Mouse (Mus musculus) central nervous system, embryonic 18 days (tissue): ENCODE measurements around the gene Bcl7c. TPM values are rescaled to one million over a fixed set of nuclear protein-coding genes. Genes with fewer than 3 reads are reported as not detected.

ENCODE experiments used
- polyA plus RNA-seq: library from polyadenylated mRNA; depleted of rRNA; stranded (reverse); fragments of >200 nt; gene quantifications from 2 replicates; pipeline ENCODE4 v1.2.3, GENCODE M21; 2012; rRNA removed

The Bcl7c gene
- polyA plus RNA-seq: 55.6 and 57.5 TPM in 2 replicates

GRCm38 (mm10) chr7:127708207-127709078 is at the start of gene Bcl7c:
Gene Bcl7c (minus strand): TSS chr7:127708933.

GRCm38 (mm10) chr7:127744366-127745045 is 35.8 kb upstream of the Bcl7c start, which contains the start of gene Fbxl19:
Gene Fbxl19 (plus strand): TSS chr7:127744543.

GRCm38 (mm10) chr7:127732066-127732465 is 23.3 kb upstream of the Bcl7c start, which contains the start of gene Ctf2:
Gene Ctf2 (minus strand): TSS chr7:127732166.

GRCm38 (mm10) chr7:127712461-127713385 is 4.0 kb upstream of the Bcl7c start, which contains the start of gene Ctf1:
Gene Ctf1 (plus strand): TSS chr7:127712736.

GRCm38 (mm10) chr7:127614891-127615843 is 93.6 kb downstream of the Bcl7c start, which contains the start of gene Zfp629:
Gene Zfp629 (minus strand): TSS chr7:127615797.

Other genes with a start within 250 kb of the Bcl7c start
- gene Prr14, start 249.3 kb downstream of the Bcl7c start, polyA plus RNA-seq: 54.7 and 57.7 TPM in 2 replicates
- 18.1 and 24.0 TPM in 2 replicates for gene Fbrs, start 229.7 kb downstream of the Bcl7c start, polyA plus RNA-seq
- gene Srcap, start 196.9 kb downstream of the Bcl7c start, polyA plus RNA-seq: 15.5 and 19.3 TPM in 2 replicates
- gene Gm42715, start 189.3 kb downstream of the Bcl7c start, polyA plus RNA-seq: 13.4 and 14.3 TPM in 2 replicates
- gene Tmem265, start 147.5 kb downstream of the Bcl7c start, polyA plus RNA-seq: 1.3 and 2.7 TPM in 2 replicates
- gene Phkg2, start 135.6 kb downstream of the Bcl7c start, polyA plus RNA-seq: 111 and 112 TPM in 2 replicates
- gene Ccdc189, start 120.3 kb downstream of the Bcl7c start, polyA plus RNA-seq: 13.5 TPM in 2 replicates
- gene Rnf40, start 120.2 kb downstream of the Bcl7c start, polyA plus RNA-seq: 46.9 and 49.5 TPM in 2 replicates
- 28.9 and 29.8 TPM in 2 replicates for gene Zfp629, start 93.1 kb downstream of the Bcl7c start, polyA plus RNA-seq
- 10.1 and 11.8 TPM in 2 replicates for gene Ctf1, start 3.8 kb upstream of the Bcl7c start, polyA plus RNA-seq
- not detected in 2 replicates for gene Ctf2, start 23.2 kb upstream of the Bcl7c start, polyA plus RNA-seq
- 122 and 135 TPM in 2 replicates for gene Fbxl19, start 35.6 kb upstream of the Bcl7c start, polyA plus RNA-seq
- gene Orai3, start 60.9 kb upstream of the Bcl7c start, polyA plus RNA-seq: 9.1 and 11.1 TPM in 2 replicates
- gene Setd1a, start 67.7 kb upstream of the Bcl7c start, polyA plus RNA-seq: 9.1 and 11.1 TPM in 2 replicates
- 0.20 and 0.35 TPM in 2 replicates for gene Gm49388, start 76.7 kb upstream of the Bcl7c start, polyA plus RNA-seq
- 12.5 and 14.7 TPM in 2 replicates for gene Hsd3b7, start 91.7 kb upstream of the Bcl7c start, polyA plus RNA-seq
- 43.4 and 52.4 TPM in 2 replicates for gene Stx4a, start 115.4 kb upstream of the Bcl7c start, polyA plus RNA-seq
- gene Stx1b, start 115.6 kb upstream of the Bcl7c start, polyA plus RNA-seq: 104 and 129 TPM in 2 replicates
- gene Zfp646, start 167.3 kb upstream of the Bcl7c start, polyA plus RNA-seq: 16.3 and 17.3 TPM in 2 replicates
- 14.1 and 18.4 TPM in 2 replicates for gene Zfp668, start 167.9 kb upstream of the Bcl7c start, polyA plus RNA-seq
- 2.9 and 3.0 TPM in 2 replicates for gene Prss53, start 182.0 kb upstream of the Bcl7c start, polyA plus RNA-seq
- not detected in 2 replicates for gene Gm21974, start 186.5 kb upstream of the Bcl7c start, polyA plus RNA-seq
- gene Vkorc1, start 186.7 kb upstream of the Bcl7c start, polyA plus RNA-seq: 68.8 and 78.8 TPM in 2 replicates
- 44.6 and 48.7 TPM in 2 replicates for gene Bckdk, start 195.1 kb upstream of the Bcl7c start, polyA plus RNA-seq
- 48.7 and 49.7 TPM in 2 replicates for gene Kat8, start 203.6 kb upstream of the Bcl7c start, polyA plus RNA-seq
- gene Prss8, start 221.2 kb upstream of the Bcl7c start, polyA plus RNA-seq: 0.57 and 1.2 TPM in 2 replicates
- gene Prss36, start 237.8 kb upstream of the Bcl7c start, polyA plus RNA-seq: 14.2 and 14.7 TPM in 2 replicates